In the genomic region with DNA sequence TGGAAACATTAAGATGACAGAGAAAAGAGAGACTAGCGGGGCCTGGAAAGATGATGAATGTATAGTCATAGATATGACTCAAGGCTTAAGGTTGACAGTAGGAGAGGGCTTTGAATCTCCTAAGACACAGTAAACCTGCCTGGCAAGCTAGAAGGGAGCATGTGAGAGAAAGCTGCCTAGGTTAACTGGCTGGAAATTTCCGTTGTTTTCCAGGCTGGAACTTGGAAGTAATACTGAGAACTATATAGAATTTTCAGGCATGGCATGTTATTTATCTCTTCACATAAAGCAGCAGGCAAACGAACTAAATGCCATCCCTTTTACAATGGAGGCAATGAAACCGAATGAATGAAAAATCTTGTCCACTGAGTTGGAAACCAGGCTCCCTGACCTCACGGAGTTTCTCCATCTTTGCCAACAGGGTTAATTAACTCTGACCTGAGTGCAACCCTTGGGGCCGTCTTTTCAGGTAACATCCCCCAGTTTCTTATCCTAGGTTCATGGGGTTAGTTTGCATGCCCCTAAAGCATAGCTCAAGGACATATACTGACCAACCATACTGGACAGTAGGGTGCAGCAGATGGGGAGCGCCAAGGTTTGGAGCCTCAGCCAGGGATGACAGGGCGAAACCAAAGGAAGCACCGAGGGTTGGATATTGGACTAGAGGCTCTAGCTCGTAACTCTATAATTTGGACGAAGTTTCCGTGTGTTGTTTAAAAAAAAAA, we compare ENCODE assay signal across 8 mouse cellular contexts. TPM values are rescaled to one million over a fixed set of nuclear protein-coding genes. Genes with fewer than 3 reads are reported as not detected.
DNase-seq lines count a peak whose midpoint lies in the region; ATAC-seq and TF ChIP-seq lines count a peak whose summit lies in the region.

No protein-coding gene starts in this region.

- peaks cover 9 to 31% of the 10 kb centered on the region in 2 experiments for H3K4me1 ChIP-seq in MEL (ENCODE audit: control insufficient read depth in 1 of 2, insufficient read depth in 2 of 2, low read length in 2 of 2)
- H3K4me1 ChIP-seq in forebrain, embryonic 15.5 days = peaks cover 20% of the 10 kb centered on the region
- H3K4me1 ChIP-seq in limb, embryonic 15.5 days = peaks cover 41% of the 10 kb centered on the region

- peak overlapping the region; percentile 78 for H3K4me2 ChIP-seq in forebrain, embryonic 15.5 days (replicated peaks)
- peak overlapping the region; percentile 84 for H3K4me2 ChIP-seq in limb, embryonic 15.5 days

- H3K9ac ChIP-seq in MEL (ENCODE audit: control insufficient read depth, low read depth, low read length, poor library complexity, severe bottlenecking) = no peak overlapping the region
- no peak overlapping the region for H3K9ac ChIP-seq in forebrain, embryonic 15.5 days (replicated peaks)
- H3K9ac ChIP-seq in limb, embryonic 15.5 days = no peak overlapping the region

- no peak overlapping the region for H3K27ac ChIP-seq in MEL (ENCODE audit: control insufficient read depth, low read depth, low read length)
- no peak overlapping the region for H3K27ac ChIP-seq in forebrain, embryonic 15.5 days (replicated peaks)
- H3K27ac ChIP-seq in limb, embryonic 15.5 days = peak overlapping the region; percentile 7; the same call in 1 of the 2 replicates

- TF ChIP-seq POLR2A in MEL (IDR thresholded peaks at IDR 0.05; ENCODE audit: control insufficient read depth in 1 of 2, insufficient read depth in 1 of 2, low read depth in 1 of 2, low read length in 2 of 2, poor library complexity in 1 of 2) = no peak

- DNase-seq in 3T3-L1 (ENCODE audit: low read depth, low spot score) (peak; percentile 64), MEL (ENCODE audit: low read depth, low spot score) (no peak)
- no peak for DNase-seq in retina, embryonic 14.5 days (ENCODE audit: low spot score)
- DNase-seq in ovary, postnatal 36 days (ENCODE audit: low spot score) = no peak
- no peak for DNase-seq in thymus, postnatal 36 days
- DNase-seq in urinary bladder, postnatal 25 days (ENCODE audit: low spot score) = no peak

- no peaks in the 10 kb centered on the region for H3K9me3 ChIP-seq in MEL (replicated peaks; ENCODE audit: insufficient read depth, low read length)
- H3K9me3 ChIP-seq in forebrain, embryonic 15.5 days = no peaks in the 10 kb centered on the region
- H3K9me3 ChIP-seq in limb, embryonic 15.5 days = no peaks in the 10 kb centered on the region

- no peak overlapping the region for H3K4me3 ChIP-seq in MEL (ENCODE audit: control insufficient read depth in 1 of 2, insufficient read depth in 1 of 2, low read depth in 2 of 2, low read length in 2 of 2)
- H3K4me3 ChIP-seq in forebrain, embryonic 15.5 days = peak overlapping the region; percentile 89; the same call in 1 of the 2 replicates
- peak overlapping the region; percentile 82 for H3K4me3 ChIP-seq in limb, embryonic 15.5 days

- no peaks in the 10 kb centered on the region for H3K27me3 ChIP-seq in MEL (ENCODE audit: control insufficient read depth in 1 of 2, insufficient read depth in 2 of 2, low read length in 2 of 2)
- no peaks in the 10 kb centered on the region for H3K27me3 ChIP-seq in forebrain, embryonic 15.5 days
- H3K27me3 ChIP-seq in limb, embryonic 15.5 days = no peaks in the 10 kb centered on the region

- no peak for ATAC-seq in forebrain, embryonic 15.5 days (replicated peaks)
- ATAC-seq in limb, embryonic 15.5 days (ENCODE audit: insufficient number of reproducible peaks, low FRiP score, low TSS enrichment, low read depth) = no peak

- TF ChIP-seq RAD21 in MEL (IDR thresholded peaks at IDR 0.05; ENCODE audit: low read depth, low read length) = no peak

- no peak for TF ChIP-seq CTCF in MEL (IDR thresholded peaks at IDR 0.05 in 2 of 3, conservative IDR thresholded peaks at IDR 0.05 in 1 of 3; ENCODE audit: control insufficient read depth in 1 of 3, insufficient read depth in 1 of 3, low read depth in 2 of 3, low read length in 3 of 3, poor library complexity in 1 of 3, severe bottlenecking in 1 of 3)

- TF ChIP-seq EP300 in MEL (IDR thresholded peaks at IDR 0.05; ENCODE audit: low read depth in 1 of 2, low read length in 2 of 2) = no peak

- peaks cover 3% of the 10 kb centered on the region for H3K79me2 ChIP-seq in MEL (ENCODE audit: control insufficient read depth, insufficient read depth, low read length, poor library complexity)

- WGBS in forebrain, embryonic 15.5 days = 31% methylated on average over 12 of the region's 12 CpGs
- WGBS in limb, embryonic 15.5 days = 37% methylated on average over 12 of the region's 12 CpGs

- H3K36me3 ChIP-seq in MEL (ENCODE audit: control insufficient read depth in 1 of 2, insufficient read depth in 2 of 2, low read length in 2 of 2) = peaks cover 0 to 22% of the 10 kb centered on the region in 2 experiments; a peak in 2 of 4 replicates
- H3K36me3 ChIP-seq in forebrain, embryonic 15.5 days = no peaks in the 10 kb centered on the region
- H3K36me3 ChIP-seq in limb, embryonic 15.5 days = peaks cover 19% of the 10 kb centered on the region; the same call in 1 of the 2 replicates

TF ChIP-seq in MEL, 35 proteins besides CTCF, POLR2A, EP300 and RAD21:
- TF ChIP-seq TAL1 (IDR thresholded peaks at IDR 0.05; ENCODE audit: low read length) (no peak), MAZ (IDR thresholded peaks at IDR 0.05; ENCODE audit: low read depth, low read length) (0 out of 2 replicates have a peak, but pooled peaks have one; percentile 32), SIN3A (IDR thresholded peaks at IDR 0.05; ENCODE audit: low read length) (no peak)
TF ChIP-seq in MEL: peak in this region for 1.

RNA-seq across cellular contexts. Expression of a gene that starts 1.0 kb away (rescaled TPM):
- total RNA-seq in MEL (2012; rRNA removed) = 7.0 and 7.5 TPM in 2 replicates
- polyA plus RNA-seq in MEL (2012; ENCODE audit: insufficient read depth in 1 of 2, insufficient read length in 2 of 2, low read depth in 1 of 2, low replicate concordance in 2 of 2, missing spikeins in 1 of 2) = 10 to 100 TPM in 1 of 2 experiments, not detected in 1; 48.4 TPM
- 33.1 and 37.6 TPM in 2 replicates for polyA plus RNA-seq in forebrain, embryonic 15.5 days (2015; fragmentation: Nextera tagmentation; extraction: Ambion mirVana)
- 107 and 138 TPM in 2 replicates for polyA plus RNA-seq in limb, embryonic 15.5 days (2015; fragmentation: Nextera tagmentation; extraction: Ambion mirVana)

RNA-seq across cellular contexts. Expression of a gene that starts 24.0 kb away (rescaled TPM):
- total RNA-seq in MEL (2012; rRNA removed) = not detected in 2 replicates
- under 1 TPM in 1 of 2 experiments, not detected in 1; 0.06 TPM for polyA plus RNA-seq in MEL (2012; ENCODE audit: insufficient read depth in 1 of 2, insufficient read length in 2 of 2, low read depth in 1 of 2, low replicate concordance in 2 of 2, missing spikeins in 1 of 2)
- 5.4 and 6.2 TPM in 2 replicates for polyA plus RNA-seq in forebrain, embryonic 15.5 days (2015; fragmentation: Nextera tagmentation; extraction: Ambion mirVana)
- 0.15 and 0.19 TPM in 2 replicates for polyA plus RNA-seq in limb, embryonic 15.5 days (2015; fragmentation: Nextera tagmentation; extraction: Ambion mirVana)

RNA-seq across cellular contexts. Expression of a gene that starts 24.6 kb away (rescaled TPM):
- not detected in 2 replicates for total RNA-seq in MEL (2012; rRNA removed)
- under 1 TPM in 1 of 2 experiments, not detected in 1; 0.04 TPM for polyA plus RNA-seq in MEL (2012; ENCODE audit: insufficient read depth in 1 of 2, insufficient read length in 2 of 2, low read depth in 1 of 2, low replicate concordance in 2 of 2, missing spikeins in 1 of 2)
- 0.14 and 0.20 TPM in 2 replicates for polyA plus RNA-seq in forebrain, embryonic 15.5 days (2015; fragmentation: Nextera tagmentation; extraction: Ambion mirVana)
- 25.4 and 30.1 TPM in 2 replicates for polyA plus RNA-seq in limb, embryonic 15.5 days (2015; fragmentation: Nextera tagmentation; extraction: Ambion mirVana)

RNA-seq across cellular contexts. Expression of a gene that starts 51.6 kb away (rescaled TPM):
- not detected in 2 replicates for total RNA-seq in MEL (2012; rRNA removed)
- polyA plus RNA-seq in MEL (2012; ENCODE audit: insufficient read depth in 1 of 2, insufficient read length in 2 of 2, low read depth in 1 of 2, low replicate concordance in 2 of 2, missing spikeins in 1 of 2) = not detected
- not detected in 2 replicates for polyA plus RNA-seq in forebrain, embryonic 15.5 days (2015; fragmentation: Nextera tagmentation; extraction: Ambion mirVana)
- not detected in 2 replicates for polyA plus RNA-seq in limb, embryonic 15.5 days (2015; fragmentation: Nextera tagmentation; extraction: Ambion mirVana)

RNA-seq across cellular contexts. Expression of a gene that starts 56.8 kb away (rescaled TPM):
- total RNA-seq in MEL (2012; rRNA removed) = not detected in 2 replicates
- not detected for polyA plus RNA-seq in MEL (2012; ENCODE audit: insufficient read depth in 1 of 2, insufficient read length in 2 of 2, low read depth in 1 of 2, low replicate concordance in 2 of 2, missing spikeins in 1 of 2)
- not detected in 2 replicates for polyA plus RNA-seq in forebrain, embryonic 15.5 days (2015; fragmentation: Nextera tagmentation; extraction: Ambion mirVana)
- not detected in 2 replicates for polyA plus RNA-seq in limb, embryonic 15.5 days (2015; fragmentation: Nextera tagmentation; extraction: Ambion mirVana)

Comparison
In these comparisons a context has a peak if more than half of its experiments do, and no peak if none do; other contexts are left out.
1. H3K4me3 ChIP-seq: peak in forebrain, embryonic 15.5 days (single experiment) and limb, embryonic 15.5 days (single experiment); none in MEL (0 of 2).
2. RNA of a gene that starts 24.6 kb away (polyA plus RNA-seq): 25.4 to 30.1 TPM in limb, embryonic 15.5 days; 0.14 to 0.20 TPM in forebrain, embryonic 15.5 days and 0.04 TPM in MEL; every median in the first group is over 10 times any median in the second.